Mouse (Mus musculus): ENCODE data around the gene Olfr312.

Gene Olfr312

GRCm38 (mm10) chr11:58860744-58861143 is 31.7 kb downstream of the Olfr312 start:
- no peak for DNase-seq (ENCODE audit: extremely low spot score, low spot score)

- DNase-seq (ENCODE audit: extremely low spot score, low spot score): peak; percentile 85
Observed at GRCm38 (mm10) chr11:58867039-58867953, 38.3 kb downstream of the Olfr312 start, which contains the start of gene 2810021J22Rik. 2810021J22Rik (plus strand) TSS chr11:58867216.

- DNase-seq (ENCODE audit: extremely low spot score, low spot score): no peak
Observed at GRCm38 (mm10) chr11:58867954-58868330, 38.9 kb downstream of the Olfr312 start.

GRCm38 (mm10) chr11:58870961-58871360 is 41.9 kb downstream of the Olfr312 start:
- DNase-seq (ENCODE audit: extremely low spot score, low spot score): no peak

GRCm38 (mm10) chr11:58883756-58884155 is 54.7 kb downstream of the Olfr312 start:
- no peak for DNase-seq (ENCODE audit: extremely low spot score, low spot score)

All from neural tube, embryonic 10.5 days (tissue).